Mouse (Mus musculus) erythroblast, embryonic 14.5 days (primary cell): ENCODE measurements around the gene Kctd6. TPM values are rescaled to one million over a fixed set of nuclear protein-coding genes. Genes with fewer than 3 reads are reported as not detected.

Source experiments
- H3K27me3 ChIP-seq: 2 replicates; pipeline ENCODE4 v1.6.1; 2012; ENCODE audit warnings: inconsistent platforms; ENCODE audit not compliant: control insufficient read depth
- H3K36me3 ChIP-seq: 2 replicates; pipeline ENCODE4 v1.6.1; 2012; ENCODE audit warnings: mild to moderate bottlenecking, inconsistent platforms; ENCODE audit not compliant: control insufficient read depth
- H3K4me1 ChIP-seq: 2 replicates; pipeline ENCODE4 v1.6.1; 2012; ENCODE audit warnings: inconsistent platforms; ENCODE audit not compliant: control insufficient read depth
- H3K4me3 ChIP-seq: replicated peaks from 2 replicates; pipeline ENCODE3; 2012; ENCODE audit warnings: moderate library complexity, mild to moderate bottlenecking, inconsistent platforms
- H3K9me3 ChIP-seq: 2 replicates; pipeline ENCODE4 v1.6.1; 2012; ENCODE audit warnings: low read length, inconsistent platforms, mixed read lengths; ENCODE audit not compliant: control insufficient read depth
- GATA1 ChIP-seq: IDR thresholded peaks from 2 replicates; pipeline ENCODE4 v1.6.1; 2012; ENCODE audit warnings: low read length, inconsistent platforms, mixed read lengths
- TAL1 ChIP-seq: IDR thresholded peaks from 3 replicates; pipeline ENCODE4 v1.6.1; 2012; ENCODE audit warnings: low read length, inconsistent platforms, mixed read lengths
- polyA plus RNA-seq: library from polyadenylated mRNA; stranded (reverse); fragments of >175 nt; gene quantifications from 2 replicates; pipeline ENCODE4 v1.2.3, GENCODE M21; 2012

The Kctd6 gene
- polyA plus RNA-seq, 1 experiment = 0.15 TPM

- no peak overlapping the region for H3K4me3 ChIP-seq
- no peaks in the 10 kb centered on the region for H3K27me3 ChIP-seq
- H3K9me3 ChIP-seq = no peaks in the 10 kb centered on the region
- TF ChIP-seq GATA1 = no peak
- TF ChIP-seq TAL1 = peak; percentile 17; the same call in 1 of the 3 replicates
- no peaks in the 10 kb centered on the region; the same call in 1 of the 2 replicates for H3K36me3 ChIP-seq
- no peaks in the 10 kb centered on the region for H3K4me1 ChIP-seq
Observed at GRCm38 (mm10) chr14:8242388-8242920, 28.5 kb downstream of the Kctd6 start.

- Histone ChIP-seq H3K4me3 (no peak overlapping the region), H3K27me3 (no peaks in the 10 kb centered on the region), H3K4me1 (no peaks in the 10 kb centered on the region), H3K9me3 (no peaks in the 10 kb centered on the region), H3K36me3 (no peaks in the 10 kb centered on the region; the same call in 1 of the 2 replicates)
- TF ChIP-seq TAL1 (no peak), GATA1 (no peak)
Observed at GRCm38 (mm10) chr14:8243136-8243888, 29.4 kb downstream of the Kctd6 start.

- TF ChIP-seq TAL1 = no peak
- TF ChIP-seq GATA1 = no peak
- Histone ChIP-seq H3K4me1 (no peaks in the 10 kb centered on the region), H3K4me3 (no peak overlapping the region), H3K9me3 (no peaks in the 10 kb centered on the region), H3K36me3 (no peaks in the 10 kb centered on the region; the same call in 1 of the 2 replicates), H3K27me3 (no peaks in the 10 kb centered on the region)
Observed at GRCm38 (mm10) chr14:8244211-8244611, 30.3 kb downstream of the Kctd6 start.

- no peaks in the 10 kb centered on the region for H3K9me3 ChIP-seq
- no peak overlapping the region for H3K4me3 ChIP-seq
- H3K4me1 ChIP-seq = no peaks in the 10 kb centered on the region
- H3K27me3 ChIP-seq = no peaks in the 10 kb centered on the region
- TF ChIP-seq TAL1 = no peak
- TF ChIP-seq GATA1 = no peak
- peaks cover 5% of the 10 kb centered on the region; the same call in 1 of the 2 replicates for H3K36me3 ChIP-seq
Observed at GRCm38 (mm10) chr14:8246878-8247277, 32.9 kb downstream of the Kctd6 start.

GRCm38 (mm10) chr14:8249206-8249605, 35.3 kb downstream of the Kctd6 start:
- H3K4me1 ChIP-seq = no peaks in the 10 kb centered on the region
- H3K27me3 ChIP-seq = no peaks in the 10 kb centered on the region
- no peak overlapping the region for H3K4me3 ChIP-seq
- H3K36me3 ChIP-seq = peaks cover 5% of the 10 kb centered on the region; the same call in 1 of the 2 replicates
- TF ChIP-seq GATA1 = no peak
- no peak for TF ChIP-seq TAL1
- no peaks in the 10 kb centered on the region for H3K9me3 ChIP-seq

GRCm38 (mm10) chr14:8250141-8250871, 36.4 kb downstream of the Kctd6 start:
- H3K9me3 ChIP-seq = no peaks in the 10 kb centered on the region
- TF ChIP-seq GATA1 = no peak
- TF ChIP-seq TAL1 = no peak

GRCm38 (mm10) chr14:8251330-8251885, 37.5 kb downstream of the Kctd6 start:
- no peak for TF ChIP-seq TAL1
- TF ChIP-seq GATA1 = no peak
- Histone ChIP-seq H3K4me3 (no peak overlapping the region), H3K27me3 (no peaks in the 10 kb centered on the region), H3K9me3 (no peaks in the 10 kb centered on the region), H3K36me3 (peaks cover 5% of the 10 kb centered on the region; the same call in 1 of the 2 replicates), H3K4me1 (no peaks in the 10 kb centered on the region)

More at GRCm38 (mm10) chr14:8250141-8250871, 36.4 kb downstream of the Kctd6 start:
- Histone ChIP-seq H3K4me1 (no peaks in the 10 kb centered on the region), H3K4me3 (no peak overlapping the region), H3K36me3 (peaks cover 5% of the 10 kb centered on the region; the same call in 1 of the 2 replicates), H3K27me3 (no peaks in the 10 kb centered on the region)

GRCm38 (mm10) chr14:8255076-8255729, 41.3 kb downstream of the Kctd6 start:
- Histone ChIP-seq H3K4me3 (no peak overlapping the region), H3K27me3 (no peaks in the 10 kb centered on the region), H3K4me1 (no peaks in the 10 kb centered on the region), H3K9me3 (no peaks in the 10 kb centered on the region), H3K36me3 (peaks cover 5% of the 10 kb centered on the region; the same call in 1 of the 2 replicates)
- no peak for TF ChIP-seq GATA1
- no peak for TF ChIP-seq TAL1
